Mouse (Mus musculus) hindbrain, embryonic 11.5 days (tissue): ENCODE measurements around the gene Daxx. TPM values are rescaled to one million over a fixed set of nuclear protein-coding genes. Genes with fewer than 3 reads are reported as not detected.

Source experiments
- ATAC-seq: fragments of 200-750 bp; cut with Nextera tagmentation; 2 replicates; pipeline ENCODE4 v1.8.0; 2017; ENCODE audit warnings: mild to moderate bottlenecking, moderate TSS enrichment, moderate library complexity; ENCODE audit not compliant: low FRiP score
- DNase-seq: peaks from one replicate; pipeline ENCODE4 v3.0.0-alpha.2; 2015; ENCODE audit warnings: low spot score
- H3K27ac ChIP-seq: fragments of 300-500 bp; sonication (generic); 2 replicates; pipeline ENCODE4 v1.5.1; 2014; ENCODE audit warnings: mild to moderate bottlenecking, low read depth, low read length
- H3K27me3 ChIP-seq: fragments of 300-500 bp; sonication (generic); 2 replicates; pipeline ENCODE4 v1.6.1; 2014; ENCODE audit warnings: mild to moderate bottlenecking, low read length, moderate library complexity, mixed read lengths; ENCODE audit not compliant: control insufficient read depth, insufficient read depth
- H3K36me3 ChIP-seq: fragments of 300-500 bp; sonication (generic); 2 replicates; pipeline ENCODE4 v1.6.1; 2014; ENCODE audit warnings: mild to moderate bottlenecking, low read length, moderate library complexity, mixed read lengths; ENCODE audit not compliant: control insufficient read depth, insufficient read depth
- H3K4me1 ChIP-seq: fragments of 300-500 bp; sonication (generic); replicated peaks from 2 replicates; pipeline ENCODE4 v1.6.1; 2014; ENCODE audit warnings: low read length, mixed read lengths; ENCODE audit not compliant: control insufficient read depth, insufficient read depth
- H3K4me2 ChIP-seq: fragments of 300-500 bp; sonication (generic); replicated peaks from 2 replicates; pipeline ENCODE4 v1.6.1; 2014; ENCODE audit warnings: mild to moderate bottlenecking, low read depth, low read length
- H3K4me3 ChIP-seq: fragments of 300-500 bp; sonication (generic); 2 replicates; pipeline ENCODE4 v1.5.1; 2014; ENCODE audit warnings: low read depth, low read length
- H3K9ac ChIP-seq: fragments of 300-500 bp; sonication (generic); 2 replicates; pipeline ENCODE4 v1.6.1; 2014; ENCODE audit warnings: low read depth, low read length
- H3K9me3 ChIP-seq: fragments of 300-500 bp; sonication (generic); 2 replicates; pipeline ENCODE4 v1.6.1; 2016; ENCODE audit warnings: low read length; ENCODE audit not compliant: control insufficient read depth
- WGBS: fragments of 180-500 bp; shearing (Covaris S2); extraction: QIAGEN DNeasy Blood & Tissue Kit; methylation state at CpG from one replicate; pipeline ENCODE4 v1.1.7; 2014; 5-methylcytosine and 5-hydroxymethylcytosine counted together
- polyA plus RNA-seq: library from polyadenylated mRNA; unstranded; fragments of >200 nt; fragmentation: Nextera tagmentation; extraction: Ambion mirVana; gene quantifications from 2 replicates; pipeline ENCODE4 v1.2.1, GENCODE M21; 2014

Gene Daxx
- polyA plus RNA-seq, 1 experiment from 2014 or later, result 47.0 TPM

- Histone ChIP-seq H3K36me3 (peaks cover 17% of the 10 kb centered on the region), H3K4me2 (peak overlapping the region; percentile 59), H3K4me1 (peaks cover 20% of the 10 kb centered on the region), H3K27ac (peak overlapping the region; percentile 78), H3K9me3 (no peaks in the 10 kb centered on the region), H3K27me3 (no peaks in the 10 kb centered on the region), H3K4me3 (peak overlapping the region; percentile 64), H3K9ac (peak overlapping the region; percentile 59)
- WGBS, result 2% methylated on average over 17 of the region's 20 CpGs
- peak; percentile 80 for DNase-seq
- peak; percentile 41 for ATAC-seq
These were observed 7.1 kb downstream of the Daxx start for GRCm38 (mm10) chr17:33916294-33916693.

- H3K4me1 ChIP-seq, result peaks cover 20% of the 10 kb centered on the region
- H3K27ac ChIP-seq, result no peak overlapping the region
- H3K4me2 ChIP-seq, result peak overlapping the region; percentile 59
- 73% methylated on average over 31 of the region's 31 CpGs for WGBS
- no peaks in the 10 kb centered on the region for H3K27me3 ChIP-seq
- no peaks in the 10 kb centered on the region for H3K9me3 ChIP-seq
- no peak overlapping the region for H3K9ac ChIP-seq
- DNase-seq (no peak), ATAC-seq (no peak)
- peak overlapping the region; percentile 64; the same call in 1 of the 2 replicates for H3K4me3 ChIP-seq
- peaks cover 15% of the 10 kb centered on the region for H3K36me3 ChIP-seq
These were observed 7.8 kb downstream of the Daxx start for GRCm38 (mm10) chr17:33916847-33917655.

GRCm38 (mm10) chr17:33917656-33918292 lies 8.6 kb downstream of the Daxx start:
- DNase-seq (no peak), ATAC-seq (no peak)
- Histone ChIP-seq H3K36me3 (peaks cover 10% of the 10 kb centered on the region), H3K27me3 (no peaks in the 10 kb centered on the region), H3K9me3 (no peaks in the 10 kb centered on the region), H3K4me2 (no peak overlapping the region), H3K4me1 (peaks cover 20% of the 10 kb centered on the region), H3K4me3 (no peak overlapping the region), H3K27ac (no peak overlapping the region), H3K9ac (no peak overlapping the region)
- 82% methylated on average over 18 of the region's 18 CpGs for WGBS

GRCm38 (mm10) chr17:33918293-33919203 lies 9.3 kb downstream of the Daxx start:
- no peak for DNase-seq
- H3K9ac ChIP-seq, result no peak overlapping the region
- 64% methylated on average over 37 of the region's 37 CpGs for WGBS
- H3K9me3 ChIP-seq, result no peaks in the 10 kb centered on the region
- H3K4me2 ChIP-seq, result peak overlapping the region; percentile 86
- peaks cover 6% of the 10 kb centered on the region for H3K36me3 ChIP-seq
- 0 out of 2 replicates have a peak overlapping the region, but pooled peaks have one; percentile 17 for H3K27ac ChIP-seq
- H3K27me3 ChIP-seq, result no peaks in the 10 kb centered on the region
- peak overlapping the region; percentile 49; the same call in 1 of the 2 replicates for H3K4me3 ChIP-seq
- H3K4me1 ChIP-seq, result peaks cover 20% of the 10 kb centered on the region
- ATAC-seq, result no peak

- DNase-seq (peak; percentile 46), ATAC-seq (no peak)
- WGBS, result under 1% methylated on average over 51 of the region's 52 CpGs
- peak overlapping the region; percentile 67 for H3K9ac ChIP-seq
- peaks cover 20% of the 10 kb centered on the region for H3K4me1 ChIP-seq
- H3K4me2 ChIP-seq, result peak overlapping the region; percentile 86
- no peaks in the 10 kb centered on the region for H3K36me3 ChIP-seq
- peak overlapping the region; percentile 49 for H3K4me3 ChIP-seq
- 0 out of 2 replicates have a peak overlapping the region, but pooled peaks have one; percentile 20 for H3K27ac ChIP-seq
- no peaks in the 10 kb centered on the region for H3K9me3 ChIP-seq
- H3K27me3 ChIP-seq, result no peaks in the 10 kb centered on the region
These were observed 10.4 kb downstream of the Daxx start for GRCm38 (mm10) chr17:33919351-33920281.

GRCm38 (mm10) chr17:33920282-33921097 lies 11.3 kb downstream of the Daxx start:
- H3K9me3 ChIP-seq, result no peaks in the 10 kb centered on the region
- H3K36me3 ChIP-seq, result no peaks in the 10 kb centered on the region
- peaks cover 20% of the 10 kb centered on the region for H3K4me1 ChIP-seq
- WGBS, result under 1% methylated on average over 36 of the region's 36 CpGs
- ATAC-seq (peak; percentile 61), DNase-seq (peak; percentile 89)
- peak overlapping the region; percentile 49 for H3K4me3 ChIP-seq
- H3K9ac ChIP-seq, result peak overlapping the region; percentile 67
- H3K27me3 ChIP-seq, result no peaks in the 10 kb centered on the region
- H3K27ac ChIP-seq, result 0 out of 2 replicates have a peak overlapping the region, but pooled peaks have one; percentile 30
- peak overlapping the region; percentile 86 for H3K4me2 ChIP-seq

- H3K4me3 ChIP-seq, result no peak overlapping the region
- no peaks in the 10 kb centered on the region for H3K36me3 ChIP-seq
- no peak overlapping the region for H3K4me2 ChIP-seq
- ATAC-seq, result no peak
- H3K4me1 ChIP-seq, result peaks cover 20% of the 10 kb centered on the region
- H3K9me3 ChIP-seq, result no peaks in the 10 kb centered on the region
- no peaks in the 10 kb centered on the region for H3K27me3 ChIP-seq
- DNase-seq, result no peak
- H3K27ac ChIP-seq, result no peak overlapping the region
- WGBS, result 89% methylated on average over 7 of the region's 7 CpGs
- no peak overlapping the region for H3K9ac ChIP-seq
These were observed 12.1 kb downstream of the Daxx start for GRCm38 (mm10) chr17:33921361-33921760.
